Mouse (Mus musculus) neural tube, embryonic 13.5 days (tissue): Measurements from ENCODE around the gene Hoxa9. TPM values are rescaled to one million over a fixed set of nuclear protein-coding genes. Genes with fewer than 3 reads are reported as not detected.

ENCODE experiments used
- ATAC-seq: fragments of 200-750 bp; cut with Nextera tagmentation; 2 replicates; pipeline ENCODE4 v1.8.0; 2017; ENCODE audit warnings: low read depth, mild to moderate bottlenecking, moderate TSS enrichment, moderate library complexity
- H3K27ac ChIP-seq: fragments of 300-500 bp; sonication (generic); replicated peaks from 2 replicates; pipeline ENCODE4 v1.5.1; 2015; ENCODE audit warnings: moderate library complexity, mild to moderate bottlenecking, inconsistent platforms
- H3K27me3 ChIP-seq: fragments of 300-500 bp; sonication (generic); 2 replicates; pipeline ENCODE4 v1.6.1; 2015; ENCODE audit warnings: mild to moderate bottlenecking, inconsistent platforms
- H3K36me3 ChIP-seq: fragments of 300-500 bp; sonication (generic); 2 replicates; pipeline ENCODE4 v1.6.1; 2015; ENCODE audit warnings: mild to moderate bottlenecking, inconsistent platforms
- H3K4me1 ChIP-seq: fragments of 300-500 bp; sonication (generic); replicated peaks from 2 replicates; pipeline ENCODE4 v1.6.1; 2015; ENCODE audit warnings: inconsistent platforms
- H3K4me2 ChIP-seq: fragments of 300-500 bp; sonication (generic); 2 replicates; pipeline ENCODE4 v1.6.1; 2015; ENCODE audit warnings: inconsistent platforms, mild to moderate bottlenecking, moderate library complexity
- H3K4me3 ChIP-seq: fragments of 300-500 bp; sonication (generic); 2 replicates; pipeline ENCODE4 v1.5.1; 2015; ENCODE audit warnings: mild to moderate bottlenecking, inconsistent platforms
- H3K9ac ChIP-seq: fragments of 300-500 bp; sonication (generic); 2 replicates; pipeline ENCODE4 v1.6.1; 2015; ENCODE audit warnings: moderate library complexity, mild to moderate bottlenecking, inconsistent platforms
- H3K9me3 ChIP-seq: fragments of 300-500 bp; sonication (generic); 2 replicates; pipeline ENCODE4 v1.6.1; 2016; ENCODE audit warnings: inconsistent platforms
- WGBS: fragments of 180-500 bp; shearing (Covaris S2); methylation state at CpG from one replicate; pipeline ENCODE4 v1.1.7; 2015; 5-methylcytosine and 5-hydroxymethylcytosine counted together
- polyA plus RNA-seq: library from polyadenylated mRNA; unstranded; fragments of >200 nt; fragmentation: Nextera tagmentation; extraction: Ambion mirVana; gene quantifications from 2 replicates; pipeline ENCODE4 v1.2.1, GENCODE M21; 2015

The Hoxa9 gene
- polyA plus RNA-seq, 1 experiment from 2014 or later, result 130 TPM

GRCm38 (mm10) chr6:52267221-52267620, 36.3 kb upstream of the Hoxa9 start:
- Histone ChIP-seq H3K27me3 (peaks cover 97% of the 10 kb centered on the region), H3K4me2 (no peak overlapping the region), H3K36me3 (no peaks in the 10 kb centered on the region), H3K9me3 (no peaks in the 10 kb centered on the region), H3K9ac (no peak overlapping the region), H3K4me3 (no peak overlapping the region), H3K4me1 (no peaks in the 10 kb centered on the region; the same call in 1 of the 2 replicates), H3K27ac (no peak overlapping the region)
- 15% methylated on average over 5 of the region's 5 CpGs for WGBS
- no peak for ATAC-seq

DNA sequence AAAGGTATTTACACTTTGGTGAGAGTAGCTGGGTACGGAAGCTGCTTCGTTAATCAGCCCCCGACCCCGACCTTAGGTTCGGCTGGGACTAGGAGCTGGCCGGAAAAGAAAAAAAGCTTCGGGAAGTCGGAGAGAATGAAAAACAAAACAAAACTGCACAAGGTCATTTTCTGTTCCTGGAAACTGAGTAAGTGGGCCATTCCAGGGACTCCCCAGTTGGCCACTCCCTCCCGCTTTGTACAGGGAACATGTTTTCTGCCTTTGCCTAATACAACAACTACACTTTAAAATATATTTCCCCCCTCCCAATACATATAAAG, 35.7 kb upstream of the Hoxa9 start:
- Histone ChIP-seq H3K27ac (no peak overlapping the region), H3K9me3 (no peaks in the 10 kb centered on the region), H3K4me3 (no peak overlapping the region), H3K36me3 (no peaks in the 10 kb centered on the region), H3K4me1 (no peaks in the 10 kb centered on the region; the same call in 1 of the 2 replicates), H3K4me2 (no peak overlapping the region), H3K9ac (no peak overlapping the region), H3K27me3 (peaks cover 99% of the 10 kb centered on the region)
- no peak for ATAC-seq
- 1% methylated on average over 9 of the region's 9 CpGs for WGBS

- WGBS, result 1% methylated on average over 19 of the region's 19 CpGs
- H3K36me3 ChIP-seq, result no peaks in the 10 kb centered on the region
- no peaks in the 10 kb centered on the region; the same call in 1 of the 2 replicates for H3K4me1 ChIP-seq
- H3K4me2 ChIP-seq, result no peak overlapping the region
- no peak overlapping the region for H3K27ac ChIP-seq
- no peak overlapping the region for H3K9ac ChIP-seq
- H3K27me3 ChIP-seq, result peaks cover 99% of the 10 kb centered on the region
- no peak overlapping the region for H3K4me3 ChIP-seq
- no peak for ATAC-seq
- no peaks in the 10 kb centered on the region for H3K9me3 ChIP-seq
Observed at GRCm38 (mm10) chr6:52265913-52266665, 35.2 kb upstream of the Hoxa9 start.

DNA sequence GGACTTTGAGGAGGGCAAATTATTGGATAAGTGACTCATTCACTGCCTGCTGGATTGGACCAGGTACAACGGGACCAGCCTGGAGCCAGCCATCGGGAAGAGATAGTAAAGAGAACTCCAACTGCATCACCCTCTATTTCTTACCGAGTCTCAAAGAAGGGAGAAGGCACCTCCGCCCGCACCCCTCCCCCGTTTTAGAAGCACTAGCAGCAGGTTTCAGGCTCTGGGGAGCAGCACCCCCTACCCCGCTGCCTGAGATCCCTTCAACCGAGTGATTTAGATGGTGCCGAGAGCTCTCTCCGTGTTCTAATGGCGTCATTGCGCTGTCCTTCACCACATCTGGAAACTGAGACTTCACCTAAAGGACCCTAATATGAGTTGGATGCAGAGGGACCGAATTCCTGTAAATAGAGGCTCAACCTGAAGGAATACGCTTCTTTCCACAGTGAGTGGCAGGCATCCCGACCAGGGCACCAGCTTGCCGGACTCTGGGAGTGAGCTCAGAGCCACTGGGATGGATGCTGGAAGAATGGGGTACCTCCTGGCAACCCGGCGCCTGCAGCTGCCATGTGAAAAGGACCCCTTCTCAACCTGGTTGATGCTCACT, 34.5 kb upstream of the Hoxa9 start:
- H3K4me2 ChIP-seq, result no peak overlapping the region
- ATAC-seq, result no peak
- no peaks in the 10 kb centered on the region for H3K36me3 ChIP-seq
- no peaks in the 10 kb centered on the region for H3K9me3 ChIP-seq
- 1% methylated on average over 18 of the region's 18 CpGs for whole genome bisulfite sequencing
- no peak overlapping the region for H3K9ac ChIP-seq
- no peak overlapping the region for H3K27ac ChIP-seq
- peaks cover 94% of the 10 kb centered on the region for H3K27me3 ChIP-seq
- no peaks in the 10 kb centered on the region; the same call in 1 of the 2 replicates for H3K4me1 ChIP-seq
- H3K4me3 ChIP-seq, result no peak overlapping the region

DNA sequence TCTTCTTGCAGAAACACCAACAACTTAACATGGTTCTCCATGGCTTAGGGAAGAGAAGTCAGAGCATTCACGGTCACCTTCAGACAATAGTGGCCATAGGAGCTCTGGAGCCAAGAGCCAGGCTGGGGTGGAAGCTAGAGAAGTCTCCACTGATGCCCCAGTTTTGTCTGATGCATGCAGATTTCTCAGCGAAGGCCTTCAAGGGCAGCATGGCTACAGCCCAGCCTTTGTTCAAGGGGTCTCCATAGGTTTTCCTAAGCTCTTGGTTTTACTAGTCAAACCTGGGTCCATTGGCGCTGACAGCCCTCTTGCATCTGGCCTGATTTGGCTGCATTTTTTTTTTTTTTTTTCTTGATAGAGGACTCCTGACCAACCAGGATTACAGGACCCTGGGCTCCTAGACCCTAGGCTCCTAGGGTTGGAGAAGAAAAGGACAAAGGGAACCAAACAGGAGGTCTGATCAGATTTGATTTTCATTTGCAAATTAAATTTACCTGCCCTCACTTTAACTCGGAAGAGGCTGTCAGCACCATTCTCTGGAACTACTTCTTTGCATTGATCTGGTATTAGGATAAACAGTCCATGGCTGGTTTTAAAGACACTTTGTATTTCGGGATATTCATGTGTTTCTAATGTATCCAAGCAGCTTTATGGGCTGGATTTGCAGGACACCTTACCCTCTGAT, 33.4 kb upstream of the Hoxa9 start:
- H3K4me1 ChIP-seq, result peaks cover 8% of the 10 kb centered on the region; the same call in 1 of the 2 replicates
- H3K9me3 ChIP-seq, result no peaks in the 10 kb centered on the region
- peaks cover 91% of the 10 kb centered on the region for H3K27me3 ChIP-seq
- H3K9ac ChIP-seq, result no peak overlapping the region
- H3K36me3 ChIP-seq, result no peaks in the 10 kb centered on the region
- ATAC-seq, result no peak
- 2% methylated on average over 5 of the region's 5 CpGs for WGBS
- no peak overlapping the region for H3K27ac ChIP-seq
- no peak overlapping the region for H3K4me2 ChIP-seq
- no peak overlapping the region for H3K4me3 ChIP-seq

- H3K4me1 ChIP-seq, result peaks cover 8% of the 10 kb centered on the region; the same call in 1 of the 2 replicates
- no peak for ATAC-seq
- no peaks in the 10 kb centered on the region for H3K36me3 ChIP-seq
- peaks cover 91% of the 10 kb centered on the region for H3K27me3 ChIP-seq
- no peak overlapping the region for H3K4me3 ChIP-seq
- WGBS, result 2% methylated on average over 6 of the region's 6 CpGs
- no peak overlapping the region for H3K9ac ChIP-seq
- H3K27ac ChIP-seq, result no peak overlapping the region
- no peaks in the 10 kb centered on the region for H3K9me3 ChIP-seq
- H3K4me2 ChIP-seq, result no peak overlapping the region
Observed at GRCm38 (mm10) chr6:52263321-52263585, 32.4 kb upstream of the Hoxa9 start.

GRCm38 (mm10) chr6:52262463-52263320, 31.8 kb upstream of the Hoxa9 start:
- no peak overlapping the region for H3K4me3 ChIP-seq
- no peak for ATAC-seq
- no peaks in the 10 kb centered on the region for H3K36me3 ChIP-seq
- peaks cover 8% of the 10 kb centered on the region; the same call in 1 of the 2 replicates for H3K4me1 ChIP-seq
- no peak overlapping the region for H3K27ac ChIP-seq
- H3K27me3 ChIP-seq, result peaks cover 90% of the 10 kb centered on the region
- H3K4me2 ChIP-seq, result no peak overlapping the region
- no peak overlapping the region for H3K9ac ChIP-seq
- H3K9me3 ChIP-seq, result no peaks in the 10 kb centered on the region
- WGBS, result 1% methylated on average over 24 of the region's 24 CpGs

DNA sequence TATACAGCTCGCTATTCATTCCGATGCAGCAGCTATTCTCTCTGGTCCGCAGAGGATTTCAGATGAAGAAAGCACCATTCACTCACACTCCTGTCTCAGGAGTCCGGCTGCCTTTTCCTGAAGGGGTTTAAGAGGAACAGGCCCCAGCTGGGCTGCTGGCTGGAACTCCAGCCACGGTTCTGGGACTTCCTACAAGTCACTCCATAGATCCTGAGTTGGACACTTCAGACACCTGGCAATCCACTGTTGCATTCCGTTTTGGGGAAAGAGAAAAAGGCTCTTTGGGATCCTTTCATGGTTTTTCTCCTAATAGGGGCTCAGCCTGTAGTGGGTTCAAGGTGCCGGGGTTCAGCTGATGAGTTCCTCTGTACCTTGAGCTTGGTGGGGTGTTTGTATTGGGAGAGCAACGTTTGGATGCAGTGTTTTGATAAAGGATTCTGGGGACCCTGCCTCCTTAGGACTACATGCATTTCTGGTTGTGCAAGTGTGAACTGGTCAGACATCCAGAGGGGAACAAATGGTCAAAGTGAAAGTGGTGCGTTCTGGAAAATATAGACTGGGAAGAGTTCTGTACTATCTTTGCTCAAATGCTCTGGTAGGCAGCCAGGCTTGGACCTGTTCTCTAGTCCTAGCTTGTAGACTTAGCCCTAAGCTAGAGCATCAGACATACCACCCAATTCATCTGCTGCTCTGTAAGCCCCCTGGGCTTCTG, 31.0 kb upstream of the Hoxa9 start:
- H3K4me3 ChIP-seq, result no peak overlapping the region
- no peak for ATAC-seq
- H3K27ac ChIP-seq, result no peak overlapping the region
- 3% methylated on average over 9 of the region's 9 CpGs for WGBS
- H3K9me3 ChIP-seq, result no peaks in the 10 kb centered on the region
- peaks cover 91% of the 10 kb centered on the region for H3K27me3 ChIP-seq
- no peak overlapping the region for H3K9ac ChIP-seq
- H3K4me2 ChIP-seq, result no peak overlapping the region
- H3K4me1 ChIP-seq, result peaks cover 8% of the 10 kb centered on the region; the same call in 1 of the 2 replicates
- no peaks in the 10 kb centered on the region for H3K36me3 ChIP-seq

- 1% methylated on average over 48 of the region's 72 CpGs for WGBS
- H3K36me3 ChIP-seq, result no peaks in the 10 kb centered on the region
- H3K9me3 ChIP-seq, result no peaks in the 10 kb centered on the region
- H3K4me3 ChIP-seq, result peak within 1 kb of the TSS; percentile 26
- ATAC-seq, result no peak
- peak within 1 kb of the TSS; percentile 46 for H3K4me2 ChIP-seq
- peaks cover 89% of the 10 kb centered on the region for H3K27me3 ChIP-seq
- H3K9ac ChIP-seq, result no peak within 1 kb of the TSS
- peaks cover 8% of the 10 kb centered on the region; the same call in 1 of the 2 replicates for H3K4me1 ChIP-seq
- no peak within 1 kb of the TSS for H3K27ac ChIP-seq
Observed at GRCm38 (mm10) chr6:52260654-52261575, 30.0 kb upstream of the Hoxa9 start, which contains the start of gene Hoxa13. Gene Hoxa13, minus strand, starts transcription at chr6:52260880.

DNA sequence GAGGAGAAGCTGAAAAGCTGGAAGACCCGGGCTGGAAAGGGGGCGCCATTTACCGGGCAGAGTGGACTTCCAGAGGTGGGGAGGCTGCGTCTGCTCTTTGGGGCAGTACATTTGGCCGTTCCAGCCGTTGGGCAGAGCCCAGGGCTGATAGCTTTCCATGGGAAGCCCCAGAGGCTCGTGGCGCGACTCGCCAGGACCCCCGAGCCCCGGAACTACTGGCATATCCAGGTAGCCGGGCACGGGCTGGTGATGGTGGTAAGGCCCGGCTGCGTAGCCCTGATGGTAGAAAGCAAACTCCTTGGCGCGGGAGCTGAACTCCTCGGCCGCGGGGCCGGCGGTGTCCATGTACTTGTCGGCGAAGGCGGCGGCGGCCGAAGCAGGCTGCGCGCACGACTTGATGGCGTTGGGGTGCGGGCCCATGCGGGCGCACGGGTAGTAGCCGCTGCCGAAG, 28.9 kb upstream of the Hoxa9 start:
- no peaks in the 10 kb centered on the region for H3K9me3 ChIP-seq
- no peak overlapping the region for H3K27ac ChIP-seq
- peak overlapping the region; percentile 46 for H3K4me2 ChIP-seq
- H3K4me1 ChIP-seq, result peaks cover 8% of the 10 kb centered on the region; the same call in 1 of the 2 replicates
- peak overlapping the region; percentile 26 for H3K4me3 ChIP-seq
- WGBS, result under 1% methylated on average over 36 of the region's 39 CpGs
- H3K36me3 ChIP-seq, result no peaks in the 10 kb centered on the region
- H3K27me3 ChIP-seq, result peaks cover 87% of the 10 kb centered on the region
- ATAC-seq, result no peak
- H3K9ac ChIP-seq, result no peak overlapping the region
